Mouse (Mus musculus): Measurements from ENCODE around the gene Sorl1.

GRCm38 (mm10) chr9:42163011-42163410 lies 38.9 kb upstream of the Sorl1 start:
- TF ChIP-seq POLR2A (IDR thresholded peaks at IDR 0.05; ENCODE audit: extremely low read depth, insufficient read depth, low read length) (no peak), CTCF (IDR thresholded peaks at IDR 0.05; ENCODE audit: extremely low read depth, insufficient read depth, low read length) (no peak)
